Mouse (Mus musculus) liver, embryonic 15.5 days (tissue): ENCODE measurements around the gene Dnmbp. TPM values are rescaled to one million over a fixed set of nuclear protein-coding genes. Genes with fewer than 3 reads are reported as not detected.

Experiments used
- ATAC-seq: fragments of 200-750 bp; cut with Nextera tagmentation; 2 replicates; pipeline ENCODE4 v1.8.0; 2017; ENCODE audit warnings: moderate number of reproducible peaks, mild to moderate bottlenecking, moderate library complexity; ENCODE audit not compliant: insufficient read depth
- H3K27ac ChIP-seq: fragments of 300-500 bp; sonication (generic); replicated peaks from 2 replicates; pipeline ENCODE4 v1.5.1; 2015; ENCODE audit warnings: mild to moderate bottlenecking, inconsistent platforms
- H3K27me3 ChIP-seq: fragments of 300-500 bp; sonication (generic); 2 replicates; pipeline ENCODE4 v1.6.1; 2015; ENCODE audit warnings: mild to moderate bottlenecking, inconsistent platforms
- H3K36me3 ChIP-seq: fragments of 300-500 bp; sonication (generic); replicated peaks from 2 replicates; pipeline ENCODE4 v1.6.1; 2015; ENCODE audit warnings: moderate library complexity, mild to moderate bottlenecking, inconsistent platforms
- H3K4me1 ChIP-seq: fragments of 300-500 bp; sonication (generic); replicated peaks from 2 replicates; pipeline ENCODE4 v1.6.1; 2015; ENCODE audit warnings: inconsistent platforms
- H3K4me2 ChIP-seq: fragments of 300-500 bp; sonication (generic); 2 replicates; pipeline ENCODE4 v1.6.1; 2015; ENCODE audit warnings: moderate library complexity, mild to moderate bottlenecking, inconsistent platforms
- H3K4me3 ChIP-seq: fragments of 300-500 bp; sonication (generic); replicated peaks from 2 replicates; pipeline ENCODE4 v1.5.1; 2015; ENCODE audit warnings: mild to moderate bottlenecking, inconsistent platforms
- H3K9ac ChIP-seq: fragments of 300-500 bp; sonication (generic); 2 replicates; pipeline ENCODE4 v1.6.1; 2015; ENCODE audit warnings: moderate library complexity, mild to moderate bottlenecking, inconsistent platforms
- H3K9me3 ChIP-seq: fragments of 300-500 bp; sonication (generic); replicated peaks from 2 replicates; pipeline ENCODE4 v1.6.1; 2016; ENCODE audit warnings: inconsistent platforms
- whole genome bisulfite sequencing: fragments of 180-500 bp; shearing (Covaris S2); methylation state at CpG from one replicate; pipeline ENCODE4 v1.1.7; 2015; ENCODE audit warnings: mixed read lengths; ENCODE audit not compliant: insufficient replicate concordance; 5-methylcytosine and 5-hydroxymethylcytosine counted together
- polyA plus RNA-seq: library from polyadenylated mRNA; unstranded; fragments of >200 nt; fragmentation: Nextera tagmentation; extraction: Ambion mirVana; gene quantifications from 2 replicates; pipeline ENCODE4 v1.2.1, GENCODE M21; 2015

Dnmbp gene
- polyA plus RNA-seq, 1 experiment from 2014 or later = 2.5 TPM

DNA sequence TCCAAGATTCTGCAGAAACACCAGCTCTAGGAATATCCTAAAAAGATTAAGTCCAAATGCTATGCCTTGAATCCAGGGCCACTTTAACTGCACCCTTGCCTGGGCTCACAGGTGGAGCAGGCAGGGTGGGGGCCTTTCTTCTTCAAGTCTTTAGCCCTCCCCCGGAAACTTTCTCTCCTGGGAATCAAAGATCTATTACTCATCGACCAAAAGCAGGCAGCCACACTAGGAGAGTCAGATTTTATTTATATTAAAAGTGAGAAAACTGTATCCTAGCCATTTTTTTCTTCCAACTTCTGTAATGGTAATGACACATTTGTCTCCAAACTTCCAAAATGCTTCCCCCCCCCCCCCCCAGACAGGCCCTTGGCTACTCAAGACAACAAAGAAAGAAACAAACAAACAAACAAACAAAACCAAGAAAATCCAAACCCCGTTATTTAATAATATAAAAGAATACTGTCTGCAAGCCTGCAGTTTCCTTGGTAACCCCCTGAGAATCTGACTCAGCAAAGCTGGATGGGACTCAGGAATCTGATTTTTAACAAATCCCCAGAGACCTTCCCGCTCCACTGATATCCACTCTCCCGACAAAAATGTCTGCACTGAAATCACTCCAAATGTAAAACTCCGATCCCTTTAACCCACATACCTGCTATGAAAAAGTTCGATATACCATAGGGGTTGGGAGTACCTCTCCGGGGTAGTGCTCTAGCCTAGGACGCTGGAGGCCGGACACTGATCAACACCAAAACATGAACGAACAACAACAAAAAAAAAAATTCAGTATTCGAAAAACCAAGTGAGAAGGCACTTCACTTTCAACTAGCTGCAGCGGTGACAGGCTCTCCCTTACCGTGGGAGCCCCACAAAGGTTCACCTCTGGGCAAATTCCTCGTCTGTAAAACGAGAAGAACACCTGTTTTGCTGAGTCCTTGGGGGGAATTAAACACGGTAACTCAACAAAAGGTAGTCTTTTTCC lies 61.6 kb downstream of the Dnmbp start:
- peaks cover 8% of the 10 kb centered on the region; the same call in 1 of the 2 replicates for H3K4me1 ChIP-seq
- 28% methylated on average over 17 of the region's 17 CpGs for WGBS
- H3K27ac ChIP-seq = no peak overlapping the region
- peak overlapping the region; percentile 50; the same call in 1 of the 2 replicates for H3K4me3 ChIP-seq
- no peaks in the 10 kb centered on the region for H3K36me3 ChIP-seq
- no peaks in the 10 kb centered on the region for H3K9me3 ChIP-seq
- no peak overlapping the region for H3K9ac ChIP-seq
- H3K4me2 ChIP-seq = peak overlapping the region; percentile 65; the same call in 1 of the 2 replicates
- no peak for ATAC-seq
- H3K27me3 ChIP-seq = peaks cover 27% of the 10 kb centered on the region

DNA sequence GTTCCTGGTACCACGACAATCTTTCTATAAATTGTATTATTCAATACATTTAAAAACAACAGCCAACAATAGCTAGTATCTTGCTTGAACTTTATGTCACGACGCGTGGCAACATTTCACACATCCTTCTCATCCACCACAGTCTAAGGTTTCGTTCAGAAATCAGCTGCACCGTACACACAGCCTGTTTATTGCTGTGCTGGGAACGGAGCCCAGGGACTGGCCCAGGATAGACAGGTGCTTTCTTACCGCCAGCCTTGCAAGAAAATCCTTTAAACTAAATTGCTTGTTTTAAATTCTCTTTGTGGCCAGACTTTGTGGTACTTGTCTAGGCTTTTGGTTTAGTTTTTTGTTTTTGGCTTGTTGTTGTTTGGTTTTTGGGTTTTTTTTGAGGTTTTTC lies 62.6 kb downstream of the Dnmbp start:
- WGBS = 73% methylated on average over 8 of the region's 8 CpGs
- H3K9me3 ChIP-seq = no peaks in the 10 kb centered on the region
- ATAC-seq = no peak

DNA sequence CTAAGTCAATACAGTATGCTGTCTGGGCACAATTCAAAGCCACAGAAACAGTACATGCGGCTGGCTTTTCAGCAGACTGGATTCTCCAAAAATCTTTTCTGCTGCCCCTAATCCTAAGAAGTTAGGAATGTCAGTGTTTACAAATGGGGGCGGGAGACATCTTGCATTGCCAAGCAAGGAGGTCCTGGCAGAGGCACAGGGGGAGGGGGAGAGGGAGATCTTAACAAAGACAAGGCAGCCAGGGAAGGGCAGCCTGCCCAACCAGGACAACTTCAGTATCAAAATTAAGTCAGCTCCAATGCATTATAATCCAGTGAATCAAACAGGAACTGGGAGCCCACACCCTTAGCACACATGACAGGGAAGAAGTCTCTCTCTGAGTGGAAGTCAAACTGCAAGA lies 64.0 kb downstream of the Dnmbp start:
- peaks cover 27% of the 10 kb centered on the region for H3K27me3 ChIP-seq
- 0 out of 2 replicates have a peak, but pooled peaks cover 4% of the 10 kb centered on the region for H3K36me3 ChIP-seq
- peaks cover 8% of the 10 kb centered on the region; the same call in 1 of the 2 replicates for H3K4me1 ChIP-seq
- ATAC-seq = no peak
- H3K9ac ChIP-seq = no peak overlapping the region
- no peak overlapping the region for H3K4me3 ChIP-seq
- H3K9me3 ChIP-seq = no peaks in the 10 kb centered on the region
- H3K4me2 ChIP-seq = no peak overlapping the region
- no peak overlapping the region for H3K27ac ChIP-seq
- WGBS = 68% methylated on average over 2 of the region's 2 CpGs

More for the DNA sequence above, 62.6 kb downstream of the Dnmbp start:
- Histone ChIP-seq H3K4me3 (no peak overlapping the region), H3K27me3 (peaks cover 27% of the 10 kb centered on the region), H3K36me3 (no peaks in the 10 kb centered on the region), H3K4me2 (no peak overlapping the region), H3K4me1 (peaks cover 8% of the 10 kb centered on the region; the same call in 1 of the 2 replicates), H3K9ac (no peak overlapping the region), H3K27ac (no peak overlapping the region)

DNA sequence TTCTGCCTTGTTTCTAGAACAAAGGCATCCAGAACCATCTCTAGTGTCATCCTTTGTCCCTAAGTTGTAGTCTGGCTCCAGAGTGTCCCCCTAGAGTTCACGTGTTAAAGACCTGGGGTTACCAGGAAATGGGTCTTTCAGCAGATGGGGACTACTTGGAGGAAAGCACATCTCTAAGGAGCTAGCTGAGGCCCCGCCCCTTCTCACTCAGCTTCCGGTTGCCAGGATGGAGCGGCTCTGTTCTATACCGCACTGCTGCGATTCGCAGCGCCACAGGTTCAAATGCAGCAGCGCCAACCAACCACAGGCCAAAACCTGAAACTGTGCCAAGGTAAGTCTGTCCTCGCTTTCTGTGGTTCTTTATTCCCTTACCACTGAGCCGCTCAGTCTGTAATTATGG lies 65.6 kb downstream of the Dnmbp start:
- H3K27me3 ChIP-seq = peaks cover 10% of the 10 kb centered on the region
- H3K9ac ChIP-seq = no peak overlapping the region
- H3K4me2 ChIP-seq = no peak overlapping the region
- ATAC-seq = no peak
- H3K4me1 ChIP-seq = peaks cover 1% of the 10 kb centered on the region; the same call in 1 of the 2 replicates
- 0 out of 2 replicates have a peak, but pooled peaks cover 4% of the 10 kb centered on the region for H3K36me3 ChIP-seq
- H3K27ac ChIP-seq = no peak overlapping the region
- WGBS = 81% methylated on average over 11 of the region's 11 CpGs
- no peaks in the 10 kb centered on the region for H3K9me3 ChIP-seq
- H3K4me3 ChIP-seq = no peak overlapping the region

DNA sequence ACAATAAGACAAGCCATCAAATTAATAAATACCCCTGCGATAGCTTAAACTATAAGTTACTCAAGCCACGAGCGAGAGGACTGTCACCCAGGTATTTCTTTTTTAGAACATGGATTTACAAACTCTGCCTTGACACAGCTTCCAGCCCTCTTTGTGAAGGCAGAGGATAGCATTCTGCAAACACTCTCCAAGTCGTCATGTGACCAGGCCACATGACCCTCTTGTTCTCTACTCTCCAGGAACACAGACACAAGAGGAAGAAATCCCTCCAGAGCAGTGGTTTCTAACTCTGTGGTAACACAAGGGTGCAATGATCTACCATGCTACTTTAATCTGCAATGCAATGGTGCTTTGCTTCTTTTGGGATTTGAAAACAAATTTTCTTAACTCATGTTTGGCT lies 69.6 kb downstream of the Dnmbp start:
- Histone ChIP-seq H3K9me3 (no peaks in the 10 kb centered on the region), H3K9ac (no peak overlapping the region), H3K36me3 (0 out of 2 replicates have a peak, but pooled peaks cover 11% of the 10 kb centered on the region), H3K27me3 (no peaks in the 10 kb centered on the region), H3K4me3 (no peak overlapping the region), H3K4me1 (no peaks in the 10 kb centered on the region), H3K4me2 (no peak overlapping the region), H3K27ac (no peak overlapping the region)
- ATAC-seq = no peak
- 67% methylated on average over 4 of the region's 4 CpGs for WGBS

DNA sequence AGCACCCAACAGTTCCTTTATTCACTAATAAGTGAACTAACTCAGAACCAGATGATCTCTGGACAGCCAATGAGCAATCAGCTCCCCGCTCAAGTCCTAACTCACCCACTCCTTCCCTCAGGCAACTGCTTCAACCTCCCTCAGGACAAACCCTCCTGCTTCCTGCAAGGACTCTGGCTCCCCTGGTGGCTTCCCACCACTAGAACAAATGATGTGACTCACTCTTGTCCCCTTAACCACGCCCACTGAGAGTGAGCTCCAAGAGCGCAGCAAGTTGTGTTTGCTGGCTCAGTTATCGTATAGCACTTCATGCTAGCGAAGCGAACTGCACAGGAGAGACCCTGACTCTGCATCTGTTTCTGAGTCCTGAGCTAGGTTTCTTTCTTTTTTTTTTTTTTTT lies 82.6 kb downstream of the Dnmbp start:
- ATAC-seq = no peak
- Histone ChIP-seq H3K4me1 (no peaks in the 10 kb centered on the region), H3K27ac (no peak overlapping the region), H3K36me3 (peaks cover 16% of the 10 kb centered on the region), H3K4me3 (no peak overlapping the region), H3K27me3 (no peaks in the 10 kb centered on the region), H3K4me2 (no peak overlapping the region), H3K9ac (no peak overlapping the region), H3K9me3 (no peaks in the 10 kb centered on the region)
- 69% methylated on average over 6 of the region's 6 CpGs for whole genome bisulfite sequencing

DNA sequence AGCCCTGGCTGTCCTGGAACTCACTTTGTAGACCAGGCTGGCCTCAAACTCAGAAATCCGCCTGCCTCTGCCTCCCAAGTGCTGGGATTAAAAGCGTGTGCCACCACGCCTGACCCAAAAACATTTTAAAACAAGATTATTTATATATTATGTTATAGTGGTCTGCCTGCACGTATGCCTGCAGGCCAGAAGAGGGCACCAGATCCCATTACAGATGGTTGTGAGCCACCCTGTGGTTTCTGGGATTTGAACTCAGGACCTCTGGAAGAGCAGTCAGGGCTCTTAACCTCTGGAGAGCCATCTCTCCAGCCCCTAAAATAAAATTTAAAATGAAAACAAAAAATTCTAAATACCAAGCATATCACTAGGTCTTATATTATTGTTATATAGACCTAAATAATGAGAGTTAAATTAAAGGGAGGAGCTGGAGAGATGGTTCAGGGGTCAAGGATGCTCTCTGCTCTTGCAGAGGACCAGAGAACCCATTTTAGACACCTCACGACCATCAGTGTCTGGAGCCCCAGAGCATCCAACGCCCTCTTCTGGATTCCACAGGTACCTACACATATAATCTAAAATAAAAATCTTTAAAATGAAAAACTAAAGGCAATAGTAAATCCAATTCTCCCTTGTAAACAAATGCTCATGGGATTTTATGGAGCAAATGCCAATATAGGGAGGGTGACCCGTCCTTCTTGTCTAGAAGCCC lies 87.0 kb downstream of the Dnmbp start:
- H3K27me3 ChIP-seq = no peaks in the 10 kb centered on the region
- H3K4me2 ChIP-seq = no peak overlapping the region
- WGBS = 55% methylated on average over 7 of the region's 7 CpGs
- no peaks in the 10 kb centered on the region for H3K9me3 ChIP-seq
- H3K36me3 ChIP-seq = peaks cover 26% of the 10 kb centered on the region
- no peak overlapping the region for H3K27ac ChIP-seq
- H3K9ac ChIP-seq = no peak overlapping the region
- no peak for ATAC-seq
- no peak overlapping the region for H3K4me3 ChIP-seq
- H3K4me1 ChIP-seq = no peaks in the 10 kb centered on the region; the same call in 1 of the 2 replicates

DNA sequence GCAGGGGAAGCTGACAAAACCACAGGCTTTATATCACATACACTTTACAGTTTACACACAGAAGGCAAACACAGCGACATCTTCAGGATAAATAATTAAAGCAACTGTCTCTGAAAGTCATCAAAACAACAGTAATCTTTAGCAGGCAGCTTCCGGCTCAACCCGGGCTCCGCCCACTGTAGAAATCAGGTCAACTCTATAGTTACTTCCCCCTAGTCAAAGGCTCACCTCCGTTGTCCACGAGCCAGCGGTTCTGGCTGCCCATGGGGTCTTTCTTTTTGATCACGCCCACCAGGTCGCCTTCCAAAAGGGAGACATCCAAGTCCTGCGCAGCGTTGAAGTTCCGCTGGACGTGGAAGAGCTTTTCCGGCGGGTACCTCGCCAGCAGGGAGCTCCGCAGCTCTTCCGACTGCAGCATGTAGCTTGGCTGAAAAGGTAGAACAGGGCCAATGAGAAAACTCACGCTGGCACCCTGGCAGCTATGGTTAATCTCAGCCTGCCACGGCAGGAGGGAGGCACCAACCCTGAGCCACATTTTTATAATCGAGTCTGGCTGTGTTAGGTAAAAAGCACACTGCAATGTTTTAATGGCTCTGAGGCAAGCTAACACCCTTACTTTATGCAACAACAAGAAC lies 87.9 kb downstream of the Dnmbp start:
- Histone ChIP-seq H3K36me3 (peaks cover 33% of the 10 kb centered on the region), H3K27me3 (no peaks in the 10 kb centered on the region), H3K27ac (no peak overlapping the region), H3K9ac (no peak overlapping the region), H3K9me3 (no peaks in the 10 kb centered on the region), H3K4me3 (no peak overlapping the region), H3K4me1 (no peaks in the 10 kb centered on the region; the same call in 1 of the 2 replicates), H3K4me2 (no peak overlapping the region)
- ATAC-seq = no peak
- whole genome bisulfite sequencing = 53% methylated on average over 21 of the region's 21 CpGs

DNA sequence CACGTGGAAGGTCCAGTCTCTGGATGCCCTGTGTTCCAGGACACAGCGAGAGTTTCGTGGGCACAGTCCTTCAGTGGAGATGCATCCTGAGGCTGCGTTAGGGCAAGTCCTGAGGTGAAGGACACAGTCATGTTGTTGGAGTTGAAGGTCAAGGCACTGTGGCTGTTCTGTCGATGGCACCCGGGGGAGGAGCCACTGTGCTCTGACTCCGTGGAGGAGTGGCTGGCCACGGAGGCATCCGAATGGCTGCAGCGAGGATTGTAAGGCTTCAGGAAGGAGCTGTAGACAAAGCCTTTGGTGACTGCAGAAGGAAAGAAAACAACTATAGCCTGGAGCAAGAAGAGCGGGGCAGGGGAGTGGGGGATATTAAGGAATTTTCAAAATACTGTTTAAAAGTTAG lies 90.0 kb downstream of the Dnmbp start:
- Histone ChIP-seq H3K9ac (no peak overlapping the region), H3K27ac (no peak overlapping the region), H3K4me2 (no peak overlapping the region), H3K36me3 (peaks cover 30% of the 10 kb centered on the region), H3K4me3 (no peak overlapping the region), H3K27me3 (no peaks in the 10 kb centered on the region), H3K9me3 (no peaks in the 10 kb centered on the region), H3K4me1 (no peaks in the 10 kb centered on the region; the same call in 1 of the 2 replicates)
- 80% methylated on average over 11 of the region's 11 CpGs for WGBS
- no peak for ATAC-seq

DNA sequence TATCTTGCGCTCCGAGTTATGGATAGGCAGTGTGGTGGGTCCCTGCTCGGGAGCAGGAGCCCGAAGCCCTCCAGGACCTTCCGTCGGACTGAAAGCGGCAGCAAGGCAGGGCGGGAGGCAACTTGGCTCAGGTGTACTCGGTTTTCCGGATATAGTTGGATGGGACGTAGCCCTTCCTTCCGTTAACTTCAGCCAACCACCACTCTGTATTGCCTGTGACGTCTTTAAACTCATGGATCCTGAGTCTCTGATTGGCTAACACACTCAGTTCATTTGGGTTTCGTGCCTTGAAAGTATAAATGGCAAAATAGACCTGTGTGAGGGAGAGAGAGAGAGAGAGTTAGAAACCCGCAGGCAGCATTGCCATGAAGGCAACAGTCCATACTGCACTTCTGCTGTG lies 92.0 kb downstream of the Dnmbp start:
- Histone ChIP-seq H3K4me3 (no peak overlapping the region), H3K4me2 (no peak overlapping the region), H3K27ac (no peak overlapping the region), H3K36me3 (peaks cover 24% of the 10 kb centered on the region), H3K9me3 (no peaks in the 10 kb centered on the region), H3K9ac (no peak overlapping the region), H3K27me3 (no peaks in the 10 kb centered on the region), H3K4me1 (no peaks in the 10 kb centered on the region; the same call in 1 of the 2 replicates)
- ATAC-seq = no peak
- WGBS = 79% methylated on average over 15 of the region's 15 CpGs
